Mouse (Mus musculus): ENCODE measurements at regions not wholly inside any gene's neighbourhood (a gene's known extent, or its start where the extent isn't known, plus 50 kb on each side); places are given as distances from the start of the nearest gene placed in this dataset.

DNA sequence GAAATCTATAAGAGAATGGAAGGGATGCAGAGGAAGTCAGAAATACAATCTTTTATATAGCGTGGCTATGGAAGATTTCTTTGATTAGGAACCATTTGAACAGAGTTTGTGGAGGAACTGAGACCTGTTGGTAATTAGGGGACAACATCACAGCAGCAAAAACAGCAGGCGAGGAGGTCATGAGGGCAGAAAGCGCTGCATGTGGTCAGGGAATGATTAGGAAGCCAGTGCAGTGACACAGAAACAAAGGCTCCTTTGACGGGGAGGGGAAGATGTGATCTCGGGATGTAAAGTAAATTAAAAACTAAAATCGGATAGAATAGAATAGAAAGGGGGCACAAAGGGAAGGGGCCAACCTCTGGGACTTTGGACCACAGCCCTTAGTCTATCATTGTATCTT lies 199.6 kb upstream of the Noct start:
- no peak for DNase-seq (ENCODE audit: low spot score)

GRCm38 (mm10) chr3:51031821-51032220 lies 192.4 kb upstream of the Noct start:
- DNase-seq (ENCODE audit: low spot score) = peak; percentile 39

DNA sequence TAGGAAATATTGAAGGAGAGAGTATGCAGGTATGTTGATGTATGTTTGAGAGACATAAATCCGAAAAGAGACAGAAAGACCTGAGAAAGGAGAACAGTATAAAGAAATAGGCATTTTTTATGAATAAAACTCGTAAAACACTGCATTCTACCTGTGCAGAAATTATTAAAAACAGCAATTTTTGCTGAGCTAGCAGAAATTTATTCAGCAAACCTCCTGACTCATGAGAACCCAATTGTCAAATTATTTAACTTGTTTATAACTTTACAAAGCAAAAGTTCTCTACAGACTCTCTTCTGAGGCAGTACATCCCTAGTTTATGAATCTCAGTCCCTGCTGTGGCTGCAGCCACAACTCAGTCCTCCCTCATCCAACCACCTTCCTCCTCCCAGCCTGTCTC lies 191.0 kb upstream of the Noct start:
- DNase-seq (ENCODE audit: low spot score) = no peak

DNA sequence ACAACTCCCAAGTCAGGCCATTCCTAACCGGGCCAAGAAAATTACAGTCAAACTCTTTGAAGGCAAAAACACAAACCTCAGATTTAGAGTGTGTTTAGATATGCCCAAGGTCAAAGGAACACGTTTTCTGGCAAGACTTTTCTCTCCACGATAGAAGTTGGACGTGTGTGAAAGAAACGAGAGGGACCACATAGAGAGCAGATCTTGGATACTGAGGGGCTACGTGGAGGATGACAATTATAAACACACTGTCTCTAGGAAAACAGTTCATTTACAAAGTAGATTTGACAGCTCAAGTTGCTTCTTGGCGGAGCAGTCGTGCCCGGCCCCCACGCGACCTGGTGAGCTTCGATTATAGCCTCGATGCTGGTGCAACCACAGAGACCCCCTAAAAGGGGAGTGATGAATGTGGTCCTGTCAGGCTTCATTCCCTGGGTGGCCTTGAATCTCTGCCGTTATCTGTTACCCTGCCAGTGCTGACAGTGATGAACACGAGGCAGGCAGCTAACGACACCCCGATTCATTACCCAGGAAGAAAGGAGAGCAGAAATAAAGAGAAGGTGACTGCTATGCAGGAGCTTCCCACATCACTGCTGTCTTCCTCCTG lies 187.4 kb upstream of the Noct start:
- no peak for DNase-seq (ENCODE audit: low spot score)

DNA sequence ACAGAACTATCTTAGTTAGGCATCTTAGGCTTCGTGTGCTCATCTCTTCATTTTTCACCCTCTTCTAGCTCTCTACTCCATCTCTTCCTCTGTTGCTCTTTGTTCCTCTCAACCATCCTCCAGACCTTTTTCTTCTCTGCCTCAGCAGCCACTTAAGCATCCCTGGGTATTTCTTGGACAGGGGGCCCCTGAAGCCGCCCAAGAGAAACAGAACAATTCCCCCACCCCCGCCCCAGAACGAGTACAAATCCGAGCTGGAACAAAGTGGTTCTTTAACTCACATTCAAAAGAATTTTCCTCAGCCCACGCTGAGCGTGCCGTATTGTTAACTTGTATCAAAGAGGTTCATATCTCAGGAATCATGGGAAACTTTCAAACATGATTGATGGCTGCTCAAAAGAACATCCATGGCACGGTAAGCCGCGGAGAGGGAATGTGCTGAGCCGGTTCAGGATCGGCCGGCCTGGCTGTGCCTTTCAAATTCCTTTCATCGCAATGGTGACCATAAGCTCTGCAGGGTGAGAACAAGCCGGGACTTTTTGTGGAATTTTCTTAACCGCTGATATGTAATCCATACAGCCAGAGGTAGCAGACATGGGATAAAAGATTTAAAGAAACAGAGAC lies 181.9 kb upstream of the Noct start:
- DNase-seq (ENCODE audit: low spot score) = no peak

- DNase-seq (ENCODE audit: low spot score) = no peak
Measured at GRCm38 (mm10) chr3:51048739-51049138, 175.5 kb upstream of the Noct start.

DNA sequence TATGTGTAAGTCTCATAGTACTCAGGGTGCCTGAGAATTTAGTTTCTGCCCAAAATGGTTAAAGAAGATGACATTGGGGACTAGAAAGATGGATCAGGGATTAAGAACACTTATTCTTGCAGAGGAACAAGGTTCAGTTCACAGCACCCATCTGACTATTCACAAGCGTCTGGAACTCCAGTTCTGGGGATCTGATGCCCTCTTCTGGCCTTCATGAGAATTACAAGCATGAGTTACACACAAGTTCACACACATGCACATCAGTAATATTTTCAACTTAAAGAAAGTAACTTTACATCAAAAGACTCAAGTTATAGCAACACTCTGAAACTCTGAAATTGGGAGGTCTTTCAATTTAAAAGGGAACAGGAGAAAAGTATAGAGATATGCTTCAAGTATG lies 174.1 kb upstream of the Noct start:
- DNase-seq (ENCODE audit: low spot score) = no peak

- DNase-seq (ENCODE audit: low spot score) = no peak
Measured at GRCm38 (mm10) chr3:51055004-51055403, 169.2 kb upstream of the Noct start.

DNA sequence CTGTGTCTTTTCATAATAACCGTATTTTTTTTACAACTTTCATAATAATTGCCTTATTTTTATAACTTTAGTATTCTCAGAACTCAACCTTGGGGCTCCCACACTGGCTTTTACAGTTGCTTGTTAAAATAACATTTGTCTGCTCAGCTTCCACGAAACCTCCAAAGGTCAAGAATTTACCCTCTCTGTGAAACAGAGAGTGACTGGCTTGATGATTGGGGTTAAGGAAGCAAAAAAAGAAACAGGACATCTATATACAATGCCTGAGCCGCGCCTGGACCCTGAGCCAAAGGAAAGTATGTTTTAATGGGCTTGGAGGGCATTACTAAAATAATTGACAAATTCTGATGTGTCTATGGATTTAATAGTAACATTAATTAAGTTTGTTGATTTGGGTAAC lies 160.0 kb upstream of the Noct start:
- DNase-seq (ENCODE audit: low spot score) = no peak

GRCm38 (mm10) chr3:51066373-51066772 lies 157.9 kb upstream of the Noct start:
- no peak for DNase-seq (ENCODE audit: low spot score)

DNA sequence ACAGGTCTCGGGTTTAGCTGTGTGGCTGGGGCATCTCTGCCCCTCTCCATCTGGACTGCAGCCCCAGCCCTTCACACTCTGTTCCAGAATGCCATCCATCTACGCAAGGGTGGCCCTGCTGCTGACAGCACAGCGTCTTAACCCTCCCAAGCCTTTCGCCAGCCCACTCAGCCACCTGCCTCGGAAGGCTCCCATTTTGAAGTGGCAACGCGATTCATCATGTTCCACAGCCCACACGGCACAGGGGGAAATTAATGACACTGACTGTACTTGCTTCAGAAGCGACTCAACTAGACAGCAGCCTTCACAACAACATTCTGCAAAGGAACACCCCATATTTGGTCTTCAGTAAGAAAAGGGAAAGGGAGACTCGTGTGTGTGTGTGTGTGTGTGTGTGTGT lies 151.8 kb upstream of the Noct start:
- no peak for DNase-seq (ENCODE audit: low spot score)

- no peak for DNase-seq (ENCODE audit: low spot score)
Measured at GRCm38 (mm10) chr3:51073003-51073679, 151.1 kb upstream of the Noct start.

DNA sequence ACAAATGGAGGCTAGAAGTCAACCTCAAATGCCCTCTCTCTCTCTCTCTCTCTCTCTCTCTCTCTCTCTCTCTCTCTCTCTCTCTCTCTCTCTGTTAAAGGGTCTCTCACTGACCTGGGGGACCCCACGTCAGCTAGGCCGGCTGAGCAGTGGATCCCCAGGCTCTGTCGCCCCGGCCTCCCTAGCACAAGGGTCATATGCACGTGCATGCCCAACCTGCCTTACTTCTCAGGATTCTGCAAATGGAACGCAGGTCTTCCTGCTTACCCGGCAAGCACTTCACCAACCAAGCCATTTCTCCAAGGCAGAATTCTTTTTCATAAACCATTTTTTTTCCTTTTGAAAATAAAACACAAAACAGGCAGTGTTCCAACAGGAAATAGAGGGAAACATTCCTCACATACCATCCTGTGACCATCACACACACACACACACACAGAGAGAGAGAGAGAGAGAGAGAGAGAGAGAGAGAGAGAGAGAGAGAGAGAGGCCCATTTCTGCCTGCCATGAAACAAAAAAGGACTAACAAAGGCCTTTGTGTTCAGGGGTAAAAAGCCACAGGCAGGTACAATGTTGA lies 150.4 kb upstream of the Noct start:
- DNase-seq (ENCODE audit: low spot score) = no peak

- peak; percentile 32 for DNase-seq (ENCODE audit: low spot score)
Measured at GRCm38 (mm10) chr3:51075219-51075920, 148.9 kb upstream of the Noct start.

DNA sequence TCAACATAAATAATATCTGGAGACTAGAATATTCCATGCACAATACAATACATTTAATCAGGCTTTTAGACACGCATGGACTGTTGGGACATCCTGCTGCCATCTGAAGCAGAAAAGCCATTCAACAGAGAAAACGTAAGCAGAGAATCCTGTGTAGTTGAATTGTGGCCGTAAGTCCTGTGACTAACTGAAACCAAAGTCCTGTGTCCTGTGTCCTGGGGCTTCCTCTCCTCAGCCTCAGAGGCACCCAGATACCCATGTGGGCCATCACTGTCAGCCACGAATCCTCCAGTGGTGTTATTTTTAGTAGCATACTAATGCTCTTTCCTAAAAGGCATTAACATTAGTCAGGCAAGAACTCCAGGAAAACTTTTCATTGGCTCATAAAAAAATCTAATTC lies 145.8 kb upstream of the Noct start:
- no peak for DNase-seq (ENCODE audit: low spot score)

- no peak for DNase-seq (ENCODE audit: low spot score)
Measured at GRCm38 (mm10) chr3:51080415-51080814, 143.8 kb upstream of the Noct start.

- no peak for DNase-seq (ENCODE audit: low spot score)
Measured at GRCm38 (mm10) chr3:51080855-51081254, 143.4 kb upstream of the Noct start.

DNA sequence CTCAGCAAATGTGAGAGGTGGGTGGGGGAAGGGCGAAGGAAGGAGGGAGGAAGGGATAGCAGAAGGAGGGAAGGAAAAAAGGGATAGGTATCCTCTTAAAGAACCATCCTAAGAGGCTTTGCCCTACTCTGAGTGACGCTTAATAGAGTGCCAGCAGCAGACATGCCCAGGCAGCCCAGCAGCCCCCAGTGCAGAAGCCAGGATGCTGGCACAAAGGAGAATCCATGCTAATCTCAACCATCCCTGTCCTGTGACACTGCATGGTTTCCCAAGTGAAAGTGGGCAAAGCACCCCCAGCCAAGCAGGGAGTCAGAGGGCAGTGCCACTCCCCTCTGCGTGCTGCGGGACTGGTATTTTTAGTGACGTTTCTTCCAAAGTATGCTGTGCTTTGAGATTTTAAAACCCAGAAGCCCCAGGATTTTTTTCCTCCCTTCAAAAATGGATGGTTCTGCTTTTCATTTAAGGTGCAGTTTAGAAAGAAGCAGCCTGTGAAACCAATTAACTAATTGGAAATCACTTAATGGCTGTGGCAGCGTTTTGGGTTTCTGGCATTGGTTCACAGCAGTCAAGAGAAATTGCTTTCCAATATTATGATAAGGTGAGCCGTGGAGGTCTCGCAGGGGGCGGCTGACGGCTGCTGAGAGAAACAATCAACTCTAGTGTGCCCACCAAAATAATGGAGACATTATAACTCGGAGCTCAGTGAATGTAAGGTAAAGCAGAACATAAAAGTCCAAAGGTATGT lies 141.2 kb upstream of the Noct start:
- no peak for DNase-seq (ENCODE audit: low spot score)

GRCm38 (mm10) chr3:51083583-51083982 lies 140.7 kb upstream of the Noct start:
- DNase-seq (ENCODE audit: low spot score) = no peak

DNA sequence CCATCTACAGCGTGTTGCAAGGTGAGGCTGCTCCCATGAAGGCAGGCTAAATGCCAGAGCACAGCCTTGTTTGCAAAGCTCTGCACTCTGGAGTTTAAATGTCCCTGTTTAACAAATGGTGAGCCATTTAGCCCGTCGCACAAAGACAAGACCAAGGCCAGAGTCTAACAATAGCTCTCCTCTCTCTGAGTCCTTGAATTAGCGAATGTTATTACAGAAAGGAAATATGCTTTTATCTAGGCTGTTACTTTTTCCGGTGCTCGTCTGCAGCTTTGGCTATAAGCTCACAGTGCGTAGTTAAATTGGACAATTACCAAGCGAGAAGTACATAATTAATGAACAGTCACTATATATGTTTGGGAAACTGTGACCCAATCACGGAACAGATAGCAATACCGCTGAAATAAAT lies 137.8 kb upstream of the Noct start:
- DNase-seq (ENCODE audit: low spot score) = no peak

DNA sequence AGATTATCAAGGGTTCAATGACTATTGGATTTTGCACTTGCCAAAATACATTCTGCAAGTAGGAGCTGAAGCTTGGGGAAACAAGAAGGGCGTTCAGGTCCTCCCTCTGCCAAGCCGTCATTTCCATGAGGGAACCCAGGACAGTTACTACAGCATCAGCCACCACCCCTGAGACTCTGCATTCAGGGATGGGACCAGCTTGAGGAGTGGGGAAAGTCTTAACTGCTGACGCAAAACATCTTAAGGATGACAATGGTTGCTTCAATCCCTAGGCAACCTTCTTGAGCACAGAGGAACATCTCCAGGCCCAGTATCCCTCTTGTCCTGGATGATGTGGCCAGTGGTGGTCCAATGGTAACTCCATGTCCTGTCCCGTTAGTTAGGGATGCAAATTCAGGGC lies 137.2 kb upstream of the Noct start:
- no peak for DNase-seq (ENCODE audit: low spot score)

All from urinary bladder, postnatal 14 days (tissue).